Mouse (Mus musculus): ENCODE data around the gene Hdac10.

The Hdac10 gene

GRCm38 (mm10) chr15:89124312-89124711 is 4.2 kb downstream of the Hdac10 start:
- no peak for DNase-seq (ENCODE audit: low spot score in 2 of 2)

GRCm38 (mm10) chr15:89123595-89123994 is 4.9 kb downstream of the Hdac10 start:
- peak in 1 of 2 experiments; percentile 57 for DNase-seq (ENCODE audit: low spot score in 2 of 2)

- DNase-seq (ENCODE audit: low spot score in 2 of 2) = peak; percentile 96 to 97
Observed at GRCm38 (mm10) chr15:89122649-89123366, 5.7 kb downstream of the Hdac10 start, which contains the start of gene Tubgcp6. Gene Tubgcp6 (minus strand): TSS chr15:89123112.

GRCm38 (mm10) chr15:89118007-89118406 is 10.5 kb downstream of the Hdac10 start:
- DNase-seq (ENCODE audit: low spot score in 2 of 2) = peak in 1 of 2 experiments; percentile 50

- DNase-seq (ENCODE audit: low spot score in 2 of 2) = no peak
Observed at GRCm38 (mm10) chr15:89110147-89110546, 18.4 kb downstream of the Hdac10 start.

- DNase-seq (ENCODE audit: low spot score in 2 of 2) = no peak
Observed at GRCm38 (mm10) chr15:89106976-89107375, 21.5 kb downstream of the Hdac10 start.

GRCm38 (mm10) chr15:89106073-89106472 is 22.4 kb downstream of the Hdac10 start:
- DNase-seq (ENCODE audit: low spot score in 2 of 2) = no peak

- no peak for DNase-seq (ENCODE audit: low spot score in 2 of 2)
Observed at GRCm38 (mm10) chr15:89104425-89104824, 24.1 kb downstream of the Hdac10 start.

GRCm38 (mm10) chr15:89103921-89104320 is 24.6 kb downstream of the Hdac10 start:
- DNase-seq (ENCODE audit: low spot score in 2 of 2) = no peak

GRCm38 (mm10) chr15:89102646-89103045 is 25.9 kb downstream of the Hdac10 start:
- no peak for DNase-seq (ENCODE audit: low spot score in 2 of 2)

GRCm38 (mm10) chr15:89100823-89101222 is 27.7 kb downstream of the Hdac10 start:
- DNase-seq (ENCODE audit: low spot score in 2 of 2) = no peak

GRCm38 (mm10) chr15:89098616-89099015 is 29.9 kb downstream of the Hdac10 start:
- no peak for DNase-seq (ENCODE audit: low spot score in 2 of 2)

- DNase-seq (ENCODE audit: low spot score in 2 of 2) = no peak
Observed at GRCm38 (mm10) chr15:89097450-89097849, 31.1 kb downstream of the Hdac10 start.

GRCm38 (mm10) chr15:89092181-89092580 is 36.3 kb downstream of the Hdac10 start:
- no peak for DNase-seq (ENCODE audit: low spot score in 2 of 2)

- DNase-seq (ENCODE audit: low spot score in 2 of 2) = no peak
Observed at GRCm38 (mm10) chr15:89090662-89091061, 37.8 kb downstream of the Hdac10 start.

GRCm38 (mm10) chr15:89089248-89090051 is 39.0 kb downstream of the Hdac10 start:
- DNase-seq (ENCODE audit: low spot score in 2 of 2) = peak; percentile 46 to 47

- DNase-seq (ENCODE audit: low spot score in 2 of 2) = peak; percentile 80 to 87
Observed at GRCm38 (mm10) chr15:89088607-89089247, 39.8 kb downstream of the Hdac10 start, which contains the start of gene Selenoo. Gene Selenoo (plus strand): TSS chr15:89089084.

GRCm38 (mm10) chr15:89084826-89085225 is 43.7 kb downstream of the Hdac10 start:
- no peak for DNase-seq (ENCODE audit: low spot score in 2 of 2)

- DNase-seq (ENCODE audit: low spot score in 2 of 2) = no peak
Observed at GRCm38 (mm10) chr15:89083906-89084305, 44.6 kb downstream of the Hdac10 start.

GRCm38 (mm10) chr15:89078208-89078836 is 50.2 kb downstream of the Hdac10 start:
- peak; percentile 50 to 80 for DNase-seq (ENCODE audit: low spot score in 2 of 2)

- peak; percentile 54 to 72 for DNase-seq (ENCODE audit: low spot score in 2 of 2)
Observed at GRCm38 (mm10) chr15:89076156-89076731, 52.3 kb downstream of the Hdac10 start.

Data from spleen, postnatal 10 days (tissue).